Mouse (Mus musculus) retina, postnatal 1 day (tissue): ENCODE results near the gene Adap1.

ENCODE experiments used
- DNase-seq: peaks from one replicate; pipeline ENCODE4 v3.0.0-alpha.2; 2012

The Adap1 gene

DNA sequence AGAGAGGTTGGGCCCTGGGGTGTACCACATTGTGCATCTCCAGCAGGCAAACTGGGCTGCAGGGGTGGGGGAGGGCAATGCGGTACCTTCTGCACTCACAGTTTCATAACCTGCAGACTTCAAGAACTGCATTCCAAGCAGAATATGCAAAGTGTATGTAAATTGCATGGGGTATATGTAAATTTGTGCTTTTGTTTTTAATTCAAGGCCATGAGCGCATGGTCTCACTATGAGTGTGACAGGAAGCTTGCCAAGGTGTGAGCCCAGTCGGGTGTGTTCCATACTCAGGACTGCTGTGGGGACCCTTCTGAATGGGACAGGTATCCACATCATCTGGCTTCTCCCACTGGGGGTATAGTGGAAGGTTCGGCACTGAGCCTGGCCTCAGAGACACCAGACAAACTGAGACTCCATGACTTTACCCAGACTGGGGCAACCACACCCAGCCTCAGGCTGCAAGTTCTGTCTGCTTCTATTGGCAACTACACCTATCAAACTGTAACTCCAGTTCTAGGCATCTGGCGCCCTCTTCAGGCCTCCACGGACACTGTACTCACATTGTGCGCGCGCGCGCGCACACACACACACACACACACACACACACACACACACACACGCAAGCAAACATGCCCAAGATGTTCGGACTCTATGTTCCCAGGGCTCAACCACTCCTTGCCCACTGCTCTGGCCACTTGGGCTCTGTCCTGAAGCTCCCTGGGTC is 41.8 kb downstream of the Adap1 start:
- no peak for DNase-seq

DNA sequence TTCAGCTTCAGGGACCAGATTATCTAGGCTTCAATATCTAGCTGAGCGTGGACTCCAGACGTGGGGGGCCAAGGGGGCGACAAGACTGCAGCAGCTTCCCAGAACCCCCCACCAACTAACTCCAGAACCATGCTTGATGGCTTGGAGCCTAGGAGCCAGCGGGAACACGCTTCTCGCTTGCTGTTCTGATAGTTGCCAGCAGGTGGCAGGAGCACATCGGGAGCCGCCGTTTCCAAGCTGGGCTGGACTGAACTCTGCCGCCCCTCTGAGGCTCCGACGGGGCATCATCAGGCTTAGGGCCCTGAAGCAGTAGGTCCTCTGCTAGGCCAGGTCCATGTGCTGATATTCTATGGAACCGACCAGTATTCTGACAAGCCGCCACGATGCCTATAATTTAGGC is 43.2 kb downstream of the Adap1 start:
- peak; percentile 86 for DNase-seq

DNA sequence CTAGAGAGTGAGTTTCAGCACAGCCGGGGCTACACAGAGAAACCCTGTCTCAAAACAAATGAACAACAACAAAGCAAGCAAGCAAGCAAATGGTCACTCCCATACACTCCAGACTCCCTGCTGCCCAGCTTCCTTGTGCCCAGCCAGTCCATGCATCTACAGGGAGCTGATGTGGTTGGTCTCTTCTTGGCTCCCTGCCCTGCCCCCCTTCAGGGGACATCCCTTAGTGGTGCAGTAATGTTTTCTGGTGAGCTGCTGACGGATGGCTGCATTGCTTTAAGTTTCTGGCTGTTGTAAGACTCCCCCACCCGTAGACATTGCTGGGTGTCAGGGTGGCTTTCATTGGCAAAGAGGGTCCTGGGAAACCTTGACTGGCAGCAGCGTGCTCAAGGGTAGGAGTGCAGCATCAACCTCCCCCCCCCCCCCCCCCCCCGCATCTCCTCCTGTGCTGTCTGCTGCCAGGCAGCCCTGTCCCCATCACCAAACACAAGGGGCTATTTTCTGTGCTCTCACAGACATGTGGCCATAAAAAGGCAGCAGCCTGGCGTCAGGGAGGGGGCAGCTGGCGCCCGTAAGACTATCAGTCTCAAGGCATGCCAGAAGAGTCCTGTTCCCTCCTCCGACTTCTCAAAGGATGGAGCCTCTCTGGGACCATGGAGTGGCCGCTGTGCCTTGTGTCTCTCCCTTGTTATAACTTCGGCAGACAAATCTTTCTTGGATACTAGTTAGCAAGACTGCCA is 43.9 kb downstream of the Adap1 start:
- DNase-seq, result no peak

DNA sequence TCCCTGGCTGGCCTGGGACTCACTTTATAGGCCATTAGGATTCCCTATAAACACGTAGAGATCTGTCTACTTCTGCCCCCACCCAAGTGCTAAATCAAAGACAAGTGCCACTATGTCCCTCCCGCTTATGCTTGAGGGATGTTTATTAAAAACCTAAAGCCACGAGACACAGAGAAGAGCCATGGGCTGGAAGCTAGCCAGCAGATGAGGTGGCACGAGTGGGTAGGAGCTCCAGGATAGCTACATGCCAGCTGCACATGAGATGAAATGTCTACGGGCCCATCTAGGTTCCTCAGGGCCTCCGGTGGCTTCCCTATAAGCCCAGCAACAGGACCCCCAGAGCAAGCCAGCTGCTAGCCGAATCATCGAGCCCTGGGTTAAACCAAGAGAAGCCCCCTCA is 48.1 kb downstream of the Adap1 start:
- DNase-seq, result no peak

DNA sequence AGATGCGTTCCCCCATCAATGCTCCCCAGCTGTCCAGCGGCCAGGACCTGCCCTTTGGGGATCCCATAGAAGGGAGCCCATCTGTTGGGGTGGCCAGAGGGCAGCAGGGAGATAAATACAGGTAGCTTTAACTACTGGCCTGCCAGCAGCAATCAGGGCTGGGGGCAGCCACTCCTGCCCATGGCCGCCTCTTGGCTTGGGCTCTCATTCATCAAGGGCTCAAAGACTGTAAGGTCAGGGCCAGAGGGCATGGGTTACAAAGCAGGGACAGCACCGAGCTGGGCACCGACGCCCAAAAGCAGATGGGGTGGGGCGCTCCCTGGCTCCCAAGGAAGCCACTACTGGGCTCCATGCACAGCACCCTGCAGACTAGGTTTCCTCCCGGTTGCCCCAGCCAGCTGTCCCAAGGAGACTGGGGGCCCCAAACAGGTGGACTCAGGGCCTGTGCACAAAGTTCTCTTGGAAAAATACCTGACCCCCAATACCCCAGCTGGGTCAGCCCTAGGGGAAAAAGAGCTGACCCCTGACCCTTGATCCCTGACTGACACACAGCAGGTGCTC is 53.3 kb downstream of the Adap1 start:
- no peak for DNase-seq

DNA sequence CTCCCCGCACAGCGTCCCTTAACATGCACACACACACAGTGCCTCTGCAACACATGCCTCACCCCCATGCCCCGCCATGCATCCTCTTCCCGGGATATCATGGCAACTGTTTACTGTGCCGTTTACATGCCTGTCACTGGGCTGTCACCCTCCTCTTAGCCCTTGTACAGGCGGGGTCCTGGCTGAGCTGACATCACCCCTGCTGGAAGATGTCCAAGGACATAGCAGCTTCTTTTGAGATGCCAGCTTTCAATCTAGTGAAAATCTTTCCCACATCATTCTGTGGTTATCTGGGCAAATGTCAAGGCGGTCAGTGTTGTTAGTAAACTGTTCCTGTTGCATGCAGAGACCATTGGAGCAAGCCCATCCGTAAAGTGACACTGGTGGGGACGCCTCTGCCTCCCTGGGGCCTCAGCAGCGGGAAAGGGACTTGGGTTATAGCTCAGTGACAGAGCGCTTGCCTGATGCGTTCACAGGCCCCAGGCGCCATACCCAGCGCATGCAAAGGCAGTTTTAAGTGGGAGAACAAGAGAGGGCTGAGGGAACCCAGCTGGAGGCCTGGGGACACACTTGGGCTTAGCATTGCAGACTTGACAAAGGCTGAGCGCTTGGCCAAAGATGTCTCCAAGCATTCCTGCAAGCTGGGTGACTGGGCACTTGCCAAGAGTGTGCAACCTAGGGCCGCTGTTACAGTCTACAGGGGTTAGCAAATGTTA is 54.5 kb downstream of the Adap1 start:
- DNase-seq, result peak; percentile 50

DNA sequence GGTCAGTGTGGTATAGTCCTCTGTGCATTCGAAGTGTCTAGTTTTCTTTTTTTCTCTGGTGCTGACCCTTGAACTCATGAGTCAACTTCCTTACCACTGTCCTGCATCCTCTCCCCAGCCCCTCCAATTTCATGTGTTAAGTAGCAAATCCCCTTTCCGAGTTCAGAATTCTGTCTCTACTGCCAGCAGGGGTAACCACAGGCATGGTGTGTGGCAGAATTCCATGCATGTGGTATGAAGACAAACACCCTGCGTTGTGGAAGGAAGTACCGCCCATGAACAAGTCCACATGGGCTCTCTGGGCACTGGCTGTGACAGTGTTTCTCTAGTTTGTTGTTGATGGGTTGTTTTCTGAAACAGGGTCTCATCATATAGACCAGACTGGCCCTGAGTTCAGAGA is 57.8 kb downstream of the Adap1 start:
- no peak for DNase-seq

DNA sequence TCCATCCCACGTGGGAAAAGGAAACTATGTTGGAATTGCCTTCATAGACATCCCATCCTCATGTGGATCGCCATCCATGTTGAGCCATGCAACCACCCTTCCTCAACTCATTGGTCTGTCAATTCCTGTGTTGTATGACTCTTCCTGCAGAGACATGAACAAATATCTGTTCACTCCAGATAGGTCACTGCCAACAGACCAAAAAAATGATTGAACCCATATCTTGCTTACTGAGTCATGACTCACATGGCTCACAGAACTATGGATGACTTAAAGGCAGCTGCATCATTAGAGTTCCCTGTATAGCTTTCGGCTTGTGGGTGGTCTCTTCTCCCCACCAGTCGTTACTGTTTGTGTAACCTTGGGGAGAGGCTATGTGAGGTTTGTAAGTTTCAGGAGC is 64.0 kb downstream of the Adap1 start:
- no peak for DNase-seq

DNA sequence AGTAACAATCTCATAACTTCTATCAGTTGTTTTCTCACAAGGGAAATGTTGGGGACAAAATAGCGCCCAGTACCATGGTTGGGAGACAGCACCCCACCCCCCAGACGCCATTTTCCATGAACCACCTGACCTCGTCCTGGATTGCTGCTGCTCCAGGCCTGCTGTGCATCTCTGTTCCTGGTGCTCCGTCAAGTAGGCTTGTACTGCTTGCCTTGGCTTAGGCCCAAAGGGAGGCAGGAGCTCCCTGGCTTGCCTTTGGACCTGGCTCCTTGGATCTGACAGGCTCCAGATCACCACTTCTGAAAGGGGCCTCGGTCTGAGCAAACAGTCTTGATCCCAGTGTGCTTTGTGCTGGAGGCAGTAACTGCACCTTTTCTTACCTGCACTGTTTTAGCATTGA is 65.6 kb downstream of the Adap1 start:
- DNase-seq, result no peak

DNA sequence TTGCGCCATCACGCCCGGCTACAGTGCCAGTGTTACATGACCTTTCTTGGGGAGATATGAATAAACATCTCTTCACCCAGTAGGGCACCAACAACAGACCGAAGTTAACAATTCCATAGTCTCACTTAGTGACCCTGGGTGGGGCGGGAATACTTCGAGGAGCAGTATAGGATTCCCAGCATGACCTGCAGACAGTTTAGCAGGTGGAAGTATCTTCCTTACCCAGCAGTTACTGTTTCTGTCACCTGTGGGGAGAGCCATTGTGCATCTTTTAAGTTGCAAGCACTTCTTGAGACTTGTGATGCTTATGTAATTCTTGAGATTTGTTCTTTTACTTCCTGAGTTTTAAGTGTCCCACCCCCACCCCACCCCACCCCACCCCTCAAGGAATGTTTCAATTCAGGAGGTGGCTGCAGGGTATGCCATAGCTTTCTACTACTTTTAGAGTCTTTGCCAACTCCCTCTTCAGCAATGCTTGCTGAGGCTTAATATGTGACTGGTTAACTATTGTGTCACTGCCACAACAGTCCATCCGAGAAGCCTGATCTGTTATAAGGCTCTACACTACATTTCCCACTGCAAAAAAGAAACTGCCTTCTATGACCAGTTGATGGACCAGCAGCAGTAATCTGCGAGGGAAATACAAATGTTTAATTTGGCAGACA is 66.9 kb downstream of the Adap1 start:
- no peak for DNase-seq

DNA sequence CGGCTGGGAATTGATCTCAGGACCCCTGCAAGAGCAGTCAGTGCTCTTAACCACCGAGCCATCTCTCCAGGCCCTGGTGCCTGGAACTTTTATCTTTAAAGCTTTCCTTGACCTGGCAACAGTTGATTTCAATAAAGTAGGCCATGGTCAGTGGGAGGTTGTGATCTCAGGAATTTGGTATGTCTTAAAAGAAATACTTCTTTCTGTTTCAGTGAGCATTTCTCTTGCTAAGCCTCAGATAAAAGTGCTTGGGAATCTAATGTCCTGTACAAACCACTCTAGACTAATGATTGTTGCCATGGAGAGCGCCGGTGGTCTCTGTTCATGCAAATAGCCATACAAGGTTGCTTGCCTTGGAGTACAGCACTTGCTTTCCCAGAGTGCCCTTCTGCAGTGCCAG is 67.6 kb downstream of the Adap1 start:
- no peak for DNase-seq

DNA sequence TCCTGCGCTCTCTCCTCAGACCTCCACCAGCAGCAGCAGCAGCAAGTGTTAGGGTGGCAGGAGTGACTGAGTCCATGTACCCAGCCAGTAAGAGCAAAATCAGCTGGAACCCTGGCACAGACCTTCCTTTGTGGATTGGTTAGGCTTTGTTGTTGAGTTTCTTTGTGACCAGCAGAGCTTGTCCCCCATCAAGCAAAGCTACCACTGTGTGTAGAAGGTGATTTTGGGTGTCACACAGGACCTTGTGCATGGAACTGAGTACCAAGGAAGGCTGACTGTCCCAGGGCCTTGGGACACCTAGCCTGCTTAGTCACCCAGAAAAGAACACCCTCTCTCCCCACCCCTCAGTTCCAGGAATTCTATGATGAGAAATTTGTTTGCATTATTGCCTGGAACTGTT is 68.2 kb downstream of the Adap1 start:
- no peak for DNase-seq

DNA sequence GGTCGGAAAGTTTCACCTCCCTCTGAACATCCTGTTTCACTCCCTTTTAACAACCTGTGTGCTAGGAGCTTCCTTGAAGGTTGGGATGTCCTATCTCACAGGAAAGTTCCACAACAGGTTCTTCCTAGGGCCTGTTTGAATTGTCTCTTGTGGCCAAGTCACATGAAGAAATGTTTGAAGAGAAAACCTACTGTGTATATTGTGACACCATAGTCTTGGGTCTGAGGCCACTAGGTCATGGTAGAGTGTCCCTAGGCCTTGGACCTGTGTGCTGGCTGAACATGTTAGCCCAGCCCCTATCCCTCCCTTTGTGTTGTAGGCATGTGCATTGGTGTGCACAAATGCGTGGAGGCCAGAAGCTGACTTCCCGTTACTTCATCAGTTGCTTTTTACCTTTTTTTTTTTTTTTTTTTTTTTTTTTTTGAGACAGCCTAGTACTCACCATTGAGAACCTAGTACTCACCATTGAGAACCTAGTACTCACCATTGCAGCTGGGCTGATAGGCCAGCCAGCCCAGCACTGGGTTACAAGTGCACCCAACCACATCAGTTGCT is 69.1 kb downstream of the Adap1 start:
- no peak for DNase-seq

DNA sequence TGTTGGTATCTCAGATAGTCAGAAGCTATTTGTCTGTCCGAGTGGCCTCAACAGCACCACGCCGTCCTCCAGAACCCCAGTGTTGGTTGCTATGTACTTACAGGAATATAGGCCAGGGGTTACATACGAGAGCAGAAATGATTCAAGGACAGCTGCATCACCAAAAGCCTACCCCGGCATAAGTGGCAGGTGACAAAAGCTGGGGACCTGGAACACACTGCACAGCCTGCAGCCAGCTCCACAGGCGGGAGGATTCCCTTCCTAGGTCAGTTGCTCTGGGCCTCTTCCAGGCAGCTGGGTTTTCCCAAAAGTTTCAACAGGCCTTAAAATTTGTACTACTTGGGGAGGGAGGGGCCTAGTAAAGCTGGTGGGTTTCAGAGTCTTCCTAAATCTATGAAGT is 69.6 kb downstream of the Adap1 start:
- no peak for DNase-seq

DNA sequence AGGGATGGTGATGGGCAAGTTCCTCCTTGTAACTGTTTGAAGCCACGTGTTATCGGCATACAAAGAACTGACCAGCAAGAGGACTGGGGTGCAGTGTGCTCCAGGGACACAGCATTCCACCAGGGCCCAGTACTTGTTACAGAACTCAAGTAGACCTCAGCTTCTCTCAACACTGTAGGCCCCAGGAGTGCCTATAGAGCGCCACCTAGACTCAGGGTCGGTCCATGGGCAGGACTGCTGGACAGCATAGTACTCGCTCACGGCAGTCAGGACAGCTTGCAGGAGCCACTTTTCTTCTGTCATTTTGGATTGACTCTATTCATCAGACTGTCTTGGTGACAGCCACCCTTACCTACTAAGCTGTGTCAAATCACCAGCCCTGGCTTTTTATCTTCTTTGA is 70.5 kb downstream of the Adap1 start:
- no peak for DNase-seq

DNA sequence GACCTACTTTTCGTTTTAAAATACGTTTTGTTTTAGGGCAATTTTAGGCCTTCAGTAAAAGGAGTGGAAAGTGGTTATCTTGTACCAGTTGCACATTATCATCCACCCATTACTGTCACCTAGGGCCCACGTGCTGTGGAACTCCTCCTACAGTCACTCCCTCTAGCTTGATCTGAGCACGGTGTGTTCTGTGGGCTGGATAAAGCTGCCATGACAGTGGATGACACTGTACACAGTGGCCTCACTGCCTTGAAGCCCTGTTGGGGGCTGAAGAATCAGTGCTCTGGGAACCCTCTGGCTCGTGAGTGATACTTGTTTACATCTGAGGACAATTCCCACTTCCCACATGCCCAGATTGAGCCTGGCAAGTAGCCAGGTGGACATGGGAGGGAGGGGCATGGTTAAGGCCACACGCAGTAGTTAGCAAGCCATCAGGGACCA is 72.1 kb downstream of the Adap1 start:
- peak; percentile 62 for DNase-seq

DNA sequence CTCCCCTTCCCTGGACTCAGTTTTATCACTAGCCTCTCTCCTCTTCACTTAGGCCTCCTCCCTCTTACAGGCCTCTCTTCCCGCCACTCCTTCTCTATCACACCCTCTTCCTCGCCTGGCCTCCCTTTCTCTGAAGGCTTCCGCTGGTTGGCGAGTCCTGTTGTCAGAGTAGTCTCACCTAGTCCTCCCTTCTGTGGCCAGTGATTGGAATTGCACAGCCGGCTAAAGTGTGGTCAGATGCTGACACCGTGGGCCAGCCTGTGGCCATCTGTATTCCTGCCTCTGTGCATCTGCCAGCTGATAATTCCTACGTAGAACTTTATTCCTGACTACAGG is 72.5 kb downstream of the Adap1 start:
- DNase-seq, result no peak

DNA sequence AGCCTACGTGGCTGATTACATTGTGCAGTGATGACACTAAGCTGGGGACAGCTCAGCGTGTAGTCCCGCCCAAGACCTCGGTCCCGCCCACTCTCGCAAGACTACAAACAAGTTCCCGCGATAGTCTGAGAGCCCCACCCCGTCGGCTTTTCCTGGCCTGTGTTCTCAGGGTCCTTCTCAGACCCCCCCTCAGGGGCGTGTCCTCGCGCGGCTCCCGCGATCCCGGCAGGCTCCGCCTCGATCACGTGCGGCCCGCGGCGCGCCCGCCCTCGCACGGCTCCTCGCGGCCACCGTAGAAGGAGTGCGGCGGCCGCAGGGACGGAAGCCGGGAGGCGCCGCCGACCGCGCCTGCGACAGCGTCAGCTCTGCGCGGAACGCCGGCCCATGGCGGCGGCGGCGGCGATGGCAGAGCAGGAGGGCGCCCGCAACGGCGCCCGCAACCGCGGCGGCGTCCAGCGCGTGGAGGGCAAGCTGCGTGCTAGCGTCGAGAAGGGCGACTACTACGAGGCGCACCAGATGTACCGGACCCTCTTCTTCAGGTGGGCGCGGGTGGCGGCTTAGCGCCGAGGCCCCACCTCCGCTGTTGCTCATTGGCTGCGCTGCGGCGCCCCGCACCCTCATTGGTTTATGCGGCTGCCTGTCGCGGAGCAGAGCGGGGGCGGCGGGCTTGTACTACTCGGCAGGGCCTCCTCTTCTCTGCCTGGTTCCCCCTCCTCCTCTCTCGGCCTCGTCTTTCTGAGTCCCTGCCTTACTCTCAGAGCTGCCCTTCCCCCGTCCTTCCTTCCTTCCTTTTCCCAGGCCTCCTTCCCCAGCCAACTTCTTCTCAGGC is 73.1 kb downstream of the Adap1 start, which contains the start of gene Get4:
TSS of gene Get4 (plus strand) at position 244 of the 829 bp plus-strand sequence.
- peak; percentile 100 for DNase-seq

DNA sequence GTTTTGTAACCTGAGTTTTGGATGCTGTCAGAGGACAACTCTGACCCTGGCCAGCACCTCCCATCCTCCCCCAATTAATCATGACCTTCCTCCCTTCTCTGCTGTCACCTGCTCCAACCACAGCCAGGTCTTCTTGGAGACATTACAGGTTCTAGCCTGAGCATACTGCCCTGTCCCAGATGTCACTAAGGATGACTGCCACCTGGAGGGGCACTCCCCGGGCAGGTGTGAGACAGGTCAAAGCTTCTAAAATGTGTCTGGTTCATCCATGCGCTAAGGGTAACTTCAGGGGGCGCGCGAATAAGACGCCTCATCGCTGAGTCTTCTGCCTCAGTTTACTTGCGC is 73.7 kb downstream of the Adap1 start:
- no peak for DNase-seq

DNA sequence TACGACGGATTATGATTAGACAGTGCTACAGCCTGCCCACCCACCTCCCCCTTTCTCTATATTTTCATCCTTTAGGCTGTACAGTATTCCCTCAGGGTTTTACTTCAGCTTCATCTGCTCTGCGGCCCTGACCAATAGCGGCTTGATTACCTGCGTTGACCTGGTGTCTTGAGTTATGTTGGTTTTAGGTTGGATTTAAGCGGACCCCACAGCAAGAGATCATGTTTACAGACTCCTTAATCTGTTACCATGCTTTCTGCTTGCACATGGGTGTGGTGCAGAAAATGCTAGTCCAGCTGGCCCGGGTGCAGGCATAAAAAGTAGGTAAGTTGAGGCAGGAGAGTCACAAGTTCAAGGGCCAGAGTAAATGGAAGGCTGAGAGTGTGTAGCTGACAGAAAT is 74.1 kb downstream of the Adap1 start:
- no peak for DNase-seq

DNA sequence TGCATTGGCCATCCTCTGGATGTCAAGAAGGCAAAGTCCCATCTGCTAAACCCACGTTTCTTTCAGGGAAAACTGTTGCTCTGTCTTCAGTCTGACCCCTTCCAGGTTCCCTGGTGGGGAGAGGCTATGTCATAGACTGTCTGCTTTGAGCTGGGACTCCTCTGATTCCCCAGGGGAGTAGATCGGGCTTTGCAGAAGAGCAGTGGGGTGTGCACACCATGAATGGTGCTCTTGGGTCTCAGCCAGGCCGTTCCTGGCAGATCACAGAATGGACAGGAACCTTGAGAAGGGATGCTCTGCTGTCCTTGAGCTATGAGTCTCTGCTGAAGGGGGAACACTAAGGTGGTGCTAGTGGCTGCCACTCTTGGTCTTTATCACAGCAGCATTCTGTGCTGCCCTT is 76.6 kb downstream of the Adap1 start:
- DNase-seq, result no peak

DNA sequence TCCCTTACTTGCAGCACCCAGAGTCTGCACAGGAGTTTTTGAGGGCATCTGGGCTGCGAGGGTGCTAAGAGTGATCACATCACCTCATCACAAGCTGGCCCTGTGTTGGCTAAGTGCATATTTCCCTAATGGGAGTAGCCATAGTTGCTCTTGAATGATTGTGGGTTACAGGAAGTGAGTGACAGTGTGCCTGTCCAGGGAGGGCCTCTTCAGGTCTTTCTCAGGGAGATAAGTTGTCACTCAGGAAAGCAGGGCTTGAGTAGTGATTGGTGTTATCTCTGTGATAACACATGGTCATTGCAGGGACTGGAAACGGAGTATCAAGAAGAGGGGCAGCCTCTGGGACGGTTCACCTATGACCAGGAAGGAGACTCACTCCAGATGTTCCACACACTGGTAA is 77.7 kb downstream of the Adap1 start:
- no peak for DNase-seq
